Mouse (Mus musculus) liver (tissue): ENCODE measurements around the gene Slc1a7.

Experiments used
- DNase-seq: peaks from one replicate; pipeline ENCODE4 v3.0.0-alpha.2; 2020; ENCODE audit warnings: mixed read lengths

The Slc1a7 gene

DNA sequence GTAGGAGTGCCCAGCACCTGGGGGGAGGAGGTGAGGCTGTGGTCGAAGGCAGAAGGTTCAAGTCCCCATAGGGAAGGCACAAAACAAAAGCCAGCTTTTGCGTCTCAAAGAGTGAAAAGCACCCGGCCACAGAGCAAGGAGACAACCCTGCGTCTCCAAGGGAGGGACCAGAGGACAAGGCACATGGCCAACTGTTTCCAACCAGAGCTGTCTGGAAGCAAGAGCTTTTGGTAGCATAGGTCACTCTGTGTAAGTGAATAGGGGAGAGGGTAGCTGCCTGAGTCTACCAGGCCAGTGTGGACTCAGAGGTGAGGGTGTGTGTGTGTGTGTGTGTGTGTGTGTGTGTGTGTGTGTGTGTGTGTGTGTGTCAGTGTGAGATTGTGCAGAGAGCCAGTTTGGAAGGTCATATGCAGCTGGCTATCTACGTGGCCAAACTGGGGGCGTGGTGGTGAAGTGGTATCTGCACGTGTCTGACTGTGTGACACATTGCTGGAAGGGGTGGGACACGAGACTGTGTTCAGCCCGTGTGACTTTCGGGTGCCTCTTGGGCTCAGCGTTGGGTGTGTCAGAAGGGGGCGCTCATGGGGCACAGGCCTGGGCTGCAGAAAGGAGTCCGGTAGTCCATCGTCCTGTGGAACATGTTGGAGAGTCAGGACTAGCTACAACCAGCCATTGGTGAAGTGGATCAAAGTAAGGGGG, 47.1 kb downstream of the Slc1a7 start:
- peak; percentile 54 for DNase-seq

DNA sequence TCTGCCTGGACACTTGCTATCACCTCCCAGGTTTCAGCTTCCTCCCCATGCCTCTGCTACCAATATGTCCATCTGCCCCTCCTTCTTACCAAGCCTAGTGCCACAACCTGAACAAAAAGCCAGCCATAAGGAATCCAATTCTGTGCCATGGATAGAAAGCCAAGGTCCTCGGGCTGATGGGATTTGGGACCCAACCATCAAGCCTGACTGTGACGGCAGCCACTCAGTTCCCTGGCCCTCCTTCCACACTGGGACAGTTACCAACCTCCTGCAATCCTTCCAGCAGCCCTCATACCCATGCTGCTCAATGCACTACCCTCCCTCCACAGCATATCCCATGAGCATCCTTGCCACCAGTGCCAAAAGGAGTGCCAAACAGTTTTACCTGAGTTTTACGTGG, 48.2 kb downstream of the Slc1a7 start:
- no peak for DNase-seq

DNA sequence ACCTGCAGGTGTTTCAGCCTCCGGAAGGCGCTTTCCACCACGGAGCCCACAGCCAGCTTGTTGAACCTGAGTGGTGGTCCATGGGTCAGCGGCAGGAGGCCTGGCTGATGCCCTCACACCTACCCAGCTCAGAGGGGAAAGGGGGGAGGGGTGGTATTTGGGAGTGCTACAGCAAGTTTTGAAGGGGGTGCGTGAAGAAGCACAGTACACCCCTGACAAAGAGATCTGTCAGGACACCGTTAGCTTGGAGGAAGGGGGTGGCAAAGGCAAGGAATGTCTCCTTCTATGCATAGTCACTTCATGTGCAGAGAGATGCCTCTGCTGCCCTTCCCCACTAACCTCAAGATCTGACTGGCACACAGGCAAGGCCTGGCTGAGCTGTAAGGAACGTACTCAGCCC, 49.7 kb downstream of the Slc1a7 start:
- no peak for DNase-seq

DNA sequence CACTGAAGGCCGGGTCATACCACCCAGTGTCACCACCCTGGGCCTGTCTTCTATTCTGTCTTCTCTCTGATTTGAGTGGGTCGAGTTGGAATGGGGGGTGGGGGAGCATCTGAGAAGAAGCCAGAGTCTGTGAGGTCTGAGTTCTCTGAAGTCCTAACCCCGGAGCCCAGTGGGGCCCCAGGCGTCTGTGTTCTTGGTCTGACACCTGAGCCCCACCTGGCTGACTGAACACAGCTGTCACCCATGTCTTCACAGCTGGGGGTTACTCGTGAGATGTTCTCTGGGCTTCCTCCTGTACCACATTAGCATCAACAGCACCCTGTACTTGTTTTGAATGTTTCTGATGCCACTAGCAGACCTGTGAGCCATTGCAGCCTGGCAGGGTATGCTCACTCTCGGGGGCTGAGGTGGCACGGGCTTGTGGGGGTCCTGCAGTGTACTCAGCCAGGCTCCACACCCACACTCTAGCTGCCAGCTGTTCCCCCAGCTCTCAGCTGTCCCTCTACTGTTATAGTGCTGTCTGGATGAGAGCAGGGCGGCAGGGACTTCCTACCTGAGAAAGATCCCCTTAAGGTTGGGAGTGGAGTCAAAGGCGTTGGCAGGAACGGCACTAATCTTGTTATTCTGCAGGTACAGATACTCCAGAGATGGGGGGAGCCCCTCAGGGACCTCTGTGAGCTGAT, 50.2 kb downstream of the Slc1a7 start:
- no peak for DNase-seq

DNA sequence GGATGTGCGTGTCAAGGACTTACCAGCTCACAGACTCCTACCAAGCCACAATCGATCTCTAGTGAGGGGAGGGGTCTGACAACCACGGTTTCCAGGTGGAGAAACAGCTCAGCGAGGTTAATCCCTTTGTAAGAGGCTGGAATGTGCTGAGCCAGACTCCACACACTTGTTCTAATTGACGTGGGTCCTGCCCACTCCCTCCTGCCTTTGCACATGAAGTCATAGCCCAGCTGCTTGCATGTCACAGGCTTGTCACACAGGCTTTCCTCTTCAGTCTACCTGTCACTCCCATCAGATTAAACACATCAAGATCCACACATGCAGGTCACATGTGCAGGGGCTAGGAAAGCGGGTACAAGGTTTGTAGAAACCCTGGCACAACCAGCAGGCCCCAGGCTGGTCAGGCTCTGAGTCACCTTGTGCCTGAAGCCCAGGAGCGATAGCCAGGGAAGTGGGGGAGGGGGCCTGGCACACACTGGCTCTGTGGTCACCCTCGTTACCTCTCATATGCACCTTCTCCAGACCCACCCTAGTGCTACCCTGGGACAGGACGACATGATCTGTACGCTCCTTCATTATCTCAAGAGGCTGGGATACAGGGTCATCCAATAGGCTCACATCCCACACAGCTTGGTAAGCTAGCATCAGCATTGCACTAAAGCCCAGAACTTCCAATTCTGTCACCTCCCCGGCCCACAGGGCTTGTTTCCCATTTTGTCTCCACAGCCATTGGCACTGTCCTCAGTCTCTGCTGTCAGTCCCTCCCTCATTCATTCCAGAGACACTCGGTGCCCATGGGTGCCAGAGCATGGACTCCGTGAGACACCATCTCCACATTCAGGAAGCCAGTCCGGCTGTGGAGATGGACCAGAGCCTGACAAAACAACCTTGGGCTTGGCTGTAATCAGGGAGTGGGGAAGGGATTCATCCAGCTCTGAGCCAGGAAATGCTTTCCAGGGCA, 51.1 kb downstream of the Slc1a7 start:
- DNase-seq = no peak

DNA sequence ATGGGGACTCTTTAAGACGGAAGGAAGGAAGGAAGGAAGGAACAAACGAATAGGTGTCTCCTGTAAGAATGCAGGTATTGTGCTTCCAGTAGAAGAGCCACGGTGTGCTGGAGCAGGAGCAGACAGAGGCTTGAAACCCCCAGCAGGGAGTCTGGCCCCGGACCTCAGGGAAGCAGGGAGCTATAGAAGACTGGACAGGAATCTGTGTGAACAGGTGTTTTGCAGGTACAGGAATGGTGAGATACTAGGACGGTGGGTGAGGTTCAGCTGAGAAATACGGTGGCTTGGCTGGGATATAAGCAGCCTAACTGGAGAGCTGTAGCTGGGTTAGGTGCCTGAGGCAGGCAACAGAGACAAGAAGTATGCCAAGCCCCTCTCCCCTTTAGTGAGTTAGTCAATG, 52.0 kb downstream of the Slc1a7 start:
- DNase-seq = no peak

DNA sequence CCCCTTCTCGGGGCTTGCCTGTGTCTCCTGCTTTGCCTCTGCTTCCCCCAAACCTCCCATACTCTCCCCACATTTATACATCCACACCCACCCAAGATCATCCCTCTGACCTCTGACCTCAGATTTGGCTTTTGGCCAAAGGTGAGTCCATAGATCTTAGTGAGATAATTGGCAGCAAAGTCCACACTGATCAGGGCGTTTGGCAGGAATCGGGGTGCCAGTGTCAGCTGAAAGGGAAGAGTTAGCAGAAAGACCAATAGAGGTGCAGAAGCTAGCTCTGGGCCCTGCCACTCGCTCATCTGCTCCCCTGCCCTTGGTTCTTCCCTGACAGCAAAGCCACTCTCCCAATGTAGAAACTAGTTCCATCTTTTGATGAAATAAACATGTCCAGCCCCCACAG, 55.1 kb downstream of the Slc1a7 start:
- no peak for DNase-seq

DNA sequence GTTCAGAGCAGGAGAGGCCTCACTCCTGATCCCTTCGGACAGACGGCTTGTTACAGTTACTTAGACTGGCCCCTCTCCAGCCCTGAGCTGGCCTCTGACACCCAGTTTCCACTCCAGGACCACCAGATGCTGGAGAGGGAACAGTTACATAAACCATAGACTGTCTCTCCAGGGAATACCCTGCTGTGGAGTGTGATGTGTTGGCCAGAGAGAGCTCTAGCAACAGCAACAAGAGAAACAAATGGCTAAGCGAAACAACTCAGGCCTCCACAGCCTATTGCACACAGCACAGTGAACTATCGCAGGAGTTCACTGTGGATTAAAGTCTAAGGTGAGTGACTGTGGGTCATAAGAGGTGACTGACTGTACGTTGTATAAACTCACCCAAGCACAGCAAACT, 56.5 kb downstream of the Slc1a7 start:
- no peak for DNase-seq

DNA sequence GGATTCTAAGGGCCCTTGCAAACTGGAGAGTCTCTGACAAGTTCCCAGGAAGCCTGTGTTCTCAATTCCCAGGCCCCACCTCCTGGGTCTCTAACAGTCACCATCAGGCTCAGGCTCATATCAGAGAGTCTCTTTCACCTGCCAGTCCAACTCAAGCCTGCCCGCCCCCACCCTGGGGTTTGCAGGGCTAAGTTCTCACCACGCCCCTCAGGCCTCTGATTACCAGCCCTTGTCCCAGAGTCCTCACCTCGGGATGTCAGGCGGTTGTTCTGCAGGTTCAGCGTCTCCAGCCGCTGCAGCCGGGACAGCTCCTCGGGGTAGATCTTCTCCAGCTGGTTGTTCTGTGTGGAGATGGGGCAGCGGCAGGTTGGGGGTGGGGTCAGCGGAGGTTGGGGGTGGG, 57.1 kb downstream of the Slc1a7 start:
- DNase-seq = peak; percentile 76

DNA sequence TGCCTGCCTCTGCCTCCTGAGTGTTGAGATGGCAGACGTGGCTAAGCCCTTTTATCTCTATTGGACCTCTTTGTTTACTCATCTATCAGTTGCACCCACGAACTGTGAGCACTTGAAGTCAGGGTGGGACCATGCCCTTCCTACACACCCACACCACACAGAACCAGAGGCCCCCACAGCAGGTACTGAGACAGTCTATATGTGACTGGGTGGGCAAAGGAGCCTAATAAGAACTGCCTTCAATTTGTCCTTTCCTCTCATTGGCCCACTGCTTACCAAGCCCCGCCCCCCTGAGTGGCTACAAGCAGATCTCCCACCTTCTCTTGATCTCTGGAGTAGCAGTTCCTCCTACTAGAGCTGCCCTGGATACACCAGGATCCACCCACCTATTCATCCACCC, 58.1 kb downstream of the Slc1a7 start:
- peak; percentile 66 for DNase-seq

DNA sequence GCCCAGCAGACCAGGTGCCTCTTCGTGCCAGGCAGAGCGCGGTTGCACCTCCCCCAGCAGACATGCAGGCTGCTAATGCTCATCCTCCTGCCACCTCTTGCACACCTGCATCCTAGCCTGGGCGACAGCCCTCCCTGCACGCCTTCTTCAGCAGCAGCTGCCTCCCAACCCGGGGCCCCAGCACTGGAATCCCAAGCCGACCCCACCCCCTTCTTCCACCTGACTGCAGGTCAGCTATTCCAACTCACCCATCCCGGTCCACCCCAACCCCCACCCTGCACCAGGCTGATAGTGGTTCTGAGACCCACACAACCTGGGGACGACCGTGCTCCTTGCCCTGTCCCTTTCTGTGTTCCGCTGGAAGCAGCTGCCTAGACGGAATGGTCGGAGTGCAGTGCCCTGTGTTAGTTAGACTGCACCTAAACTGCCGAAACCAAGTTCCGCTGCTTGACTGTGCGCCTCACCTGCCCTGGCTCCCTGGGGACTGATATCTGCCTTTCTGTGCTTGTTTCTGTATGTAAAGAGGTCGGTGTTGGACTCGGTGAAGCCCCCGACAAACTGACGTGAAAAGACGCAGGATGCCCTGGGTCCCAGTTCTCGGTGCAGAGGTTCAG, 62.9 kb downstream of the Slc1a7 start:
- DNase-seq = no peak

DNA sequence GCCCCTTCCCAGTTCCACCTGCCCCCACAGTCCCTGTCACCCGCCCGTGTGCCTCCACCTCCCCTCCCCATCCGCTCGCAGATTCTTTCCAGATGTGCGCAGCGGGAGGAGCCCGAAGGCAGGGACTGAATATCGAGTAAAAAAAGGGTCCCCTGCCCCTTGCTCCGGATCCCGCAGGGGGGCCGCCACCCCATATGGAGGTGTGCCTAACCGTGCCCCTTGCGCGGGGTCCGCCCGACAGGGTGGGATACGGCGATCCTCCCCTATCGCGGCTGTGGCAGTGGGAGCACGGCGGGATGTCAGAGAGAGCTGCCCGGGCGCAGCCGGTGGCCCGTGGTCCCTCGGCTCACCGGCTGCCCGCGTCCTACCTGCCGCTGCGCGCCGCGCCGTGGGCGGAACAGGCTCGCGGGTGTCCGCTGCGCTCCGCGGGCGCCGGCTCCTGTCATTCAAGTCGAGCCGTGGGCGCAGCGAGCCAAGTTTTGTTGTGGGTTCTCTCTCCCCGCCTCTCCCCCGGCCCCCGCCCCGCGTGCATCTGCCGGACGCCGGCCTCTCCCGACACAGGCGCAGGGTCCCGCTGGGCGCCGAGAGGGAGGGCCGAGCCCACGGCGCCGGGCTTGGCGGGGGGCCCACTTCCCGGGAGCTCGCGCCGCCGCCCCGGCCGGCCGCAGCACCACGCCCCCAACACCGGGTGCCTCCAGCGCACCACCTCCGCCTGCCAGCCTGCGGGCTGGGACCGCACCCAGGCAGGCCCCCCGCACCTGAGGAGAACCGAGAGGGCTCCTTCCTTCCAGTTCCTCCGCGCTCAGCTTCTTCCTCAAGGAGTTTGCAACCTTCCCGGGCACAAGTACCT, 63.6 kb downstream of the Slc1a7 start:
- no peak for DNase-seq

DNA sequence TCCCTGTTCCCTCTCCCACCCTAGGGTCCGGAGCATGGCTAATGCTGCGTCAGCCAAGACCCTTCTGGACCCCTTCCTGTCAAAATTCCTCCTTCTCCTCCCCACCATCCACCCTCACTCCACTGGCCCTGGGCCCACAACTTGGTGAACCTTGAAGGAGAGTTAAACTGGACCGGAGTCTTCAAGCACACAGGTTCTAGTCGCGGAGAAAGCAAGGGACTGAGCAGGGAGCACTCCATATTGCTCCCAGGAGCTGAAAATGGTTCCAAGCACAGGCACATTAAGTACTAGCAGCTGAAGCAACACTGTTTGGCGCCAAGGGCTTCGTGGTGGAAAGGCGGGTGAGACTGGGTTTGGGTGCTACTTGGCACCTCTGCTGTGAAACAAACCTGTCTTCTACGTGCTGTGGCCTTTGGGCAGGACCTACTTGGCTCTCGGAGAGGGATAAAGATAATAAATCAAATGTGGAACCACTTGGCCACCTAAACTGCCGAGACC, 64.3 kb downstream of the Slc1a7 start:
- no peak for DNase-seq

DNA sequence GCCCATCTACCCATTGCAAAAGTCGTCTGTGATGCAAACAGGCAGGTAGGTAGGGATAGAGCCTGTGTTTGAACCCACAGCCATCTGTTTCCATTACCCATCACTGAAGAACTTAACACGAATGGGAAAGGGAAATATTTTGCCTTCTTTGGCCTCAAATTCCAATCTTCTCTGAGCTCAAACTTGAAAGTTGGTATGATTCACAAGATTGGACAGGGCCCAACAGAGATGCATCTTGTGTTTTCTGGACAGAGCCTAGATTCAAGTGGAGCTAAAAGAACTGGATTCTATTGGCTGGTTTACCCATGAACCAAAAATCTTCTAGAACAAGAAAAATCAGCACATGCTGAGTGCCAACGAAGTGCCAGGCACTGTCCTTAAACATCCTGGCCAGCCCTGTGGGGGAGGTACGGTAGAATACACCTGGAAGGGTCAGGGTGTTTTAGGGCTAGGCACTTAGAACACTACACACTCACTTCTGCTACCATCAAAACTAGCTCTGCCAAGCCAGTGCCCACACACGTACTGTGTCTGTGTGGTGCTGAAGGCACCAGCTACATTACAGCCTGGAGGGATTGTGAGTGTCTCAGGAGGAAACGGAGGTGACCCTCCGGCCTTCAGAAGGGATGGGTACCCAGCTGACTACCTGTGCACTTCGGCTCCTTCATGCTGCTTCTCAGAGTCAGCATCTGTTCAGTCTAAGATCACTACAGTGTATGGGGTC, 65.1 kb downstream of the Slc1a7 start:
- DNase-seq = no peak

DNA sequence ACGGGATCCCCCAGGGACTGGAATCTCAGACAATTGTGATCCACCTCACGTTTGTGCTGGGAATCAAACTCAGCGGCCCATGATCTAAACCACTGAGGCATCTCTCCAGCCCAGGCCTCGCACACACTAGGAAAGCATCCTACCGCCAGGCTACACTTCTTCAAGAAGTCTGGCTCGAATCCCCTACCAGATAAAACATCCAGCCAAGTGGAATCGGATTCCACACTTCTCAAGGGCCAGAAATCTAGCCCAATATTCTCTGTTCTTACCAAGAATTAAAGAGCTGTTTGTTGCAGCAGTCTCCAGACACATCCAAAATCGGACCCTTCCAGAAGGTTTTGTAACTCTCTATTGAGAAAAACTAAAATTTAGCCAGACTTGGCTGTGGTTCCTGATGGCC, 68.9 kb downstream of the Slc1a7 start:
- no peak for DNase-seq

DNA sequence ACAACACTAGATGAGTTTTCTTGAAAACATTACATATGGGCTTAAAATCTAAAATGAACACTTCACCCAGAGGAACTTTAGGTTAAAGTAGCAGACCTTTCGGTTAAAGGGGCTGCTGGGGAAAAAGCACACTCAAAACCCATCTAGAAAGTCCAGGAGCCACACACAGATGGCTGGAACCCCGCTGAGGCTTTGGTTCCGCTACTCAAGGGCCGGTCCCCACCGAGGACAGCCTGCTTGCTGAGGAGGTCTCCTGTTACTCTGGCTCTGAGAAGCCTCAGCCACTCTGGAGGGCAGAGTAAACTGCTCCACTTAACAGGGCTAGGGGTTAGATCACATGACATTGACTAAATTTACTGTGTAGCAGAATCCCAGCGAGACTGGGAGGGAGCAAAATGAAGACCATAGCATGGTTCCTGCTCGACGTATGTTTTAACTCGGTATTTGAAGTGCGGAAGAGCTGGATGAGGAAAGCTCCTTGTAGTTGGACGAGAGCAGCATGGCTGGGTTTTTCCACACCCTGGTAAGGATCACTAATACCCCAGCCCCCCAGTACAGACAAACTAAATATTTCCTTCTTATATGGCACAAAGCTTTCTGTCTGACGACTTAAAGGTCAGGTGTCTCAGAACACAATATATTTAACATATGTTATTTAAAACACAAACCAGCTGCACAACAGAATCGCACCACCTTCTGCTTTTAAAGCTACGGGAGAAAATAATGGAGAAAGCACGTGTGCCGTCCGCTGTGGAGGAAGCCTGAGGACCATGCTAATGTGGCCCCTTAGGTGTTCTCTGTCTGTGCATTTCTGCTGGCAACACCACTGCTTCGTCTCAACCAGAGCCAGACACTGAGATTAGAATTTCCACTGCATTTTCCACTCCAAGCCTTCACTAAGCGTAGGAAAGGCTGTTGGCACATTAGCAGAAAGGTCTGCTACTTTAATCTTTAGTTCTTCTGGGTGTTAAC, 77.3 kb downstream of the Slc1a7 start:
- DNase-seq = no peak

DNA sequence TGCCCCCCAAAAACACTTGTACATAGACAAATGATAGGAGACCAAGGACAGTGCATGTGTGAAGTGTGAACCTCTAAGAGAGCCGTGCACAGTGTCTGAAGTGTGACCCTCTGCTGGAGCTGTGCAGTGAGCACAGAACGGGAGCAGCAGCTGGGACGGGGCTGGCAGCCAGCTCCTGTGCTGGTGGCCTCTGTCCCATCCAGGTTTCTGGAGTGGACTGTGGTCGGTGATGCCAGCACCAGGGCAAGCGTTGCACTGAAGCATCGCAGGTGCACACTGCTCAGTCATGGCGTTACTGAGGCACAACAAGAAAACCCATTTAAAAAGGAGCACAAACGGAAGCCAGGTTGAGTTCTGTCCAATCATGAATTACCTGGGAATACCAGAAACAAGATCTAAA, 78.0 kb downstream of the Slc1a7 start:
- DNase-seq = no peak

DNA sequence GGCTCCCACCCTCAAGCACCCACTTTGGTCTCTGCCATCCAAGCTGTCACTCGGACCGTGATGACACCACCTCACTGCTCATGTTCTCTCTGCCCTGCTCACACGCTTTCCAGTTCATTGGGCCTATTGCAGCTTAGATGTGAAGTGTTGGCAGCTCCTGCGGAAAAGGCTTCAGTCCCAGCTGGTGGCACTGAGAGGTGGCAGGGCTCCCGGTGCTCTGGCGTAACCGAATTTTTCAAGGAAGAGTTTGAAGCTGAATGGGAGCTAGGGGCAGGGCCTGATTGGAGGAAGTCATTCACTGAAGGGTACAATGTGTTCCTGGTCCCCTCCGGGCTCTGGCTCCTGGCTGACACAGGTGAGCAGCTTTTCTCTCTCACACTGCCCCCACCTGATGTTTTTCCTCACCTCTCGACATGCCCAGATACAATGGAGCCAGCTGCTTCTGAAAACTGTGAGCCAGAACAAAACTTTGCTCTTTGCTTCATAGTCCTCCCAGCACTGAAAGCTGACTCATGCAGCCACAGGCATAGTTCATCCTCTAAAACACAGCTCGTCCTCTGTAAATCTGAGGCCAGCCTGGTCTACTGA, 83.6 kb downstream of the Slc1a7 start:
- no peak for DNase-seq

DNA sequence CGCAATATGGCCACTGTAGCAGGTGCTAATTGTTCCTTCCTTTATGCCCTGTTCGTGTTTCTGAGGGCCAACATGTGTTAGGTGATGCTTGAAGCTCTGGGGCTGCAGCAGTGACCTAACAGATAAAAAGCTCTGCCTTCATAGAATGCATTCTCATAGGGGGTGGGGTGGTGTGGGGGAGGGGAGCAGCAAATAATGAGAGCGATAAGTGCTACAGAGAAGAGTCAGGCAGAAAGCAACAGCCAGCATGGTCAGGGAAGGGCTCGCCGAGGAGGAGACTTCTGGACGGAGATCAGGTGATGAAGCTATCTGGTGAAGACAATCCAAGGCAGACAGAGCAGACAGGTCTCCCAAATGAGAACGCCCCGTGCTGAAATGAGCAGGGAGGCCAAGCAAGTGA, 84.5 kb downstream of the Slc1a7 start:
- no peak for DNase-seq

DNA sequence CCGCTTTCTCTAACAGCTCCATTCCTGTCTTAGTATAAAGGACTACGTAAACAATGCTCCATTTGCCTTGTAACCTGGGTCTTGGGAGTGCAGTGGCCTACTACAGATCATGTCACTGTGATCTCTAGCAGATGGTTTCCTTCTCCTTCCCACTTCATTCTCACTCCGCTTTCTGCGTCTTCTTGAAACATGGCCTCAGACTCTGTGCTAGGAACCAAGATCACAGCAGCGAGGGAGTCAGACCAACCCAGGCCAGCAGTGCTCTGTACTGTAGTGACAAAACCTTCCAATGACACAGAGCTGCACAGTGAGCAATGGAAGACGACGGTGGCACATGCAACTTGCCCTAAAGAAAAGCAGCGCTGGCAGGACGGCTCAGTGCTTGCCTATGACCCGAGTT, 87.7 kb downstream of the Slc1a7 start:
- DNase-seq = no peak
